ENCODE assay signal across 10 mouse cellular contexts in the genomic region with DNA sequence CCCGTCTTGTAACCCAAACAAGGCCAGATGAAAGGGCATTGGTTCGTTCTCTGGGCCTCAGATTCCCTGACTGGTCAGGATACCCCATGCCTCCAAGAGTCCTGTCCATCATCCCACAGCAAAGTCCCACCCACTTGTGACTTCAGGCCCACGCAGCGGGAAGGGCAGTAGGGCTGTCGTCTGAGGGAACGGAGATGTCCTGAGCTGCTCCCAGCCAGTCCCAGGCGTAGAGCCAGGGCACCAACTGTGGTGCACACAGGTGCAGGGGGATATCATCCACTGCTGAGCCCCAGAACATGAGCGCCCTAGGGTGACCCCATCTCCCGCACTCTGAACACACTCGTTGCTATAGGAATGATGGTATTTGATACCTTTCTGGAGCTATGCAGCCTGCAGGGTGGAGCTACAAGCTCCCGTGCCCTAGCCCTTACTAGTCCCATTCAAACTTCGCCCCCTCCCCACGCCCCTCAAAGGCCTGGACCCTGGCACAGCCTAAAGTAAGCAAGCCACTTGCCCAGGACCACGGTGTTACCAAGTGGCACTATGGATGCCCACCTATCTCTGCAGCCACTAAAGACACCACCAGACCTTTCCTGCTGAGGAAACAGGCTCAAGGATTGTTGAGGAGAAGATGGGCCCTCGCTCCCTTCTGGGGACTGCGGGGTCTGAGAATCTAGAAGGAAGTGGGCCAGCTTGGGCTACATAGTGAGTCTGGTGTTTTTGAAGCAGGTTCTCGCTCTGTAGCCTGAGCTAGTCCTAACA. TPM values are rescaled to one million over a fixed set of nuclear protein-coding genes. Genes with fewer than 3 reads are reported as not detected.
DNase-seq lines count a peak whose midpoint lies in the region; ATAC-seq and TF ChIP-seq lines count a peak whose summit lies in the region.
"Had no signal": no experiment of that assay in that cellular context is flagged by ENCODE, and none has a peak within 500 bp of the region (broad histone marks: within the 10 kb centered on the region; RNA-seq: fewer than 3 reads in every experiment).

No protein-coding gene starts in this region.

- H3K9me3 ChIP-seq in embryonic facial prominence, embryonic 10.5 days = no peaks in the 10 kb centered on the region
- H3K9me3 ChIP-seq in limb, embryonic 13.5 days = no peaks in the 10 kb centered on the region
- H3K9me3 ChIP-seq: megakaryocyte, embryonic 14.5 days had no signal

- TF ChIP-seq CTCF in layer of hippocampus, adult 2 months (conservative IDR thresholded peaks at IDR 0.05) = no peak

- no peak for ATAC-seq in limb, embryonic 13.5 days (ENCODE audit: low FRiP score, low read depth)

- DNase-seq in layer of hippocampus, adult 2 months (ENCODE audit: low spot score in 2 of 2) = no peak
- DNase-seq in layer of hippocampus, adult 9-11 months = no peak
- peak; percentile 15 for DNase-seq in embryonic facial prominence, embryonic 10.5 days (ENCODE audit: low spot score)
- peak; percentile 71 to 87 for DNase-seq in gastrocnemius, adult 8-10 months (ENCODE audit: low spot score in 2 of 2)
- DNase-seq in right cerebral cortex, adult 18-20 months = no peak
- DNase-seq in left cerebral cortex, adult 18-20 months (ENCODE audit: low spot score in 2 of 2) = no peak
- DNase-seq in spleen, postnatal 10 days (ENCODE audit: low spot score in 2 of 2) = no peak
- DNase-seq: thymus, postnatal 4 days had no signal

- H3K36me3 ChIP-seq in embryonic facial prominence, embryonic 10.5 days (replicated peaks) = peaks cover 11% of the 10 kb centered on the region; the same call in 1 of the 2 replicates
- peaks cover 44% of the 10 kb centered on the region for H3K36me3 ChIP-seq in limb, embryonic 13.5 days

- 60% methylated on average over 17 of the region's 17 CpGs for WGBS in embryonic facial prominence, embryonic 10.5 days
- WGBS in limb, embryonic 13.5 days = 63% methylated on average over 17 of the region's 17 CpGs

- no peak overlapping the region for H3K4me3 ChIP-seq in layer of hippocampus, adult 2 months
- H3K4me3 ChIP-seq in embryonic facial prominence, embryonic 10.5 days = 0 out of 2 replicates have a peak overlapping the region, but pooled peaks have one; percentile 60
- H3K4me3 ChIP-seq in limb, embryonic 13.5 days = no peak overlapping the region
- H3K4me3 ChIP-seq: megakaryocyte, embryonic 14.5 days had no signal

- H3K4me2 ChIP-seq in limb, embryonic 13.5 days (replicated peaks) = no peak overlapping the region

- peaks cover 90% of the 10 kb centered on the region for H3K4me1 ChIP-seq in embryonic facial prominence, embryonic 10.5 days
- peaks cover 86% of the 10 kb centered on the region for H3K4me1 ChIP-seq in limb, embryonic 13.5 days

- H3K9ac ChIP-seq in limb, embryonic 13.5 days = no peak overlapping the region

- H3K27ac ChIP-seq in layer of hippocampus, adult 2 months = peak overlapping the region; percentile 96
- H3K27ac ChIP-seq in embryonic facial prominence, embryonic 10.5 days (replicated peaks) = peak overlapping the region; percentile 90
- peak overlapping the region; percentile 91 for H3K27ac ChIP-seq in limb, embryonic 13.5 days

- peaks cover 36% of the 10 kb centered on the region for H3K27me3 ChIP-seq in embryonic facial prominence, embryonic 10.5 days (replicated peaks; ENCODE audit: low read depth, poor library complexity, severe bottlenecking)
- no peaks in the 10 kb centered on the region for H3K27me3 ChIP-seq in limb, embryonic 13.5 days
- H3K27me3 ChIP-seq: megakaryocyte, embryonic 14.5 days had no signal

RNA-seq across cellular contexts. Expression of gene Smim24, which starts 22.9 kb away (rescaled TPM):
- total RNA-seq in layer of hippocampus, adult 2 months (2021) = 1 to 10 TPM; 1.9 to 2.1 TPM
- 2.0 and 2.8 TPM in 2 replicates for polyA plus RNA-seq in embryonic facial prominence, embryonic 10.5 days (2016; fragmentation: Nextera tagmentation; extraction: Ambion mirVana)
- not detected for total RNA-seq in gastrocnemius, adult 8-10 months (2022)
- polyA plus RNA-seq in limb, embryonic 13.5 days (2015; fragmentation: Nextera tagmentation; extraction: Ambion mirVana) = 4.2 and 4.7 TPM in 2 replicates
- total RNA-seq in left cerebral cortex, adult 18-20 months (2021) = 1 to 10 TPM; 1.1 to 1.2 TPM

RNA-seq across cellular contexts. Expression of gene Gm48552, which starts 26.9 kb away (rescaled TPM):
- total RNA-seq in layer of hippocampus, adult 2 months (2021) = 1 to 10 TPM; 5.5 to 8.1 TPM
- 1.8 and 3.1 TPM in 2 replicates for polyA plus RNA-seq in embryonic facial prominence, embryonic 10.5 days (2016; fragmentation: Nextera tagmentation; extraction: Ambion mirVana)
- total RNA-seq in gastrocnemius, adult 8-10 months (2022) = 1 to 10 TPM in 2 of 4 experiments, under 1 TPM in 1, not detected in 1; 0.43 to 1.1 (median 1.1) TPM
- 1.7 and 1.9 TPM in 2 replicates for polyA plus RNA-seq in limb, embryonic 13.5 days (2015; fragmentation: Nextera tagmentation; extraction: Ambion mirVana)
- total RNA-seq in left cerebral cortex, adult 18-20 months (2021) = 1 to 10 TPM; 2.7 to 2.8 TPM

RNA-seq across cellular contexts. Expression of gene Gm48551, which starts 31.5 kb away (rescaled TPM):
- 1 to 10 TPM; 4.4 to 6.1 TPM for total RNA-seq in layer of hippocampus, adult 2 months (2021)
- polyA plus RNA-seq in embryonic facial prominence, embryonic 10.5 days (2016; fragmentation: Nextera tagmentation; extraction: Ambion mirVana) = 2.7 TPM in 2 replicates
- 1 to 10 TPM in 2 of 4 experiments, under 1 TPM in 2; 0.59 to 1.8 (median 1.1) TPM for total RNA-seq in gastrocnemius, adult 8-10 months (2022)
- polyA plus RNA-seq in limb, embryonic 13.5 days (2015; fragmentation: Nextera tagmentation; extraction: Ambion mirVana) = 3.3 and 4.0 TPM in 2 replicates
- 1 to 10 TPM; 3.1 to 3.8 TPM for total RNA-seq in left cerebral cortex, adult 18-20 months (2021)

RNA-seq across cellular contexts. Expression of gene Dohh, which starts 31.5 kb away (rescaled TPM):
- total RNA-seq in layer of hippocampus, adult 2 months (2021) = 10 to 100 TPM; 75.9 to 79.7 TPM
- 105 and 109 TPM in 2 replicates for polyA plus RNA-seq in embryonic facial prominence, embryonic 10.5 days (2016; fragmentation: Nextera tagmentation; extraction: Ambion mirVana)
- total RNA-seq in gastrocnemius, adult 8-10 months (2022) = 10 to 100 TPM; 46.5 to 50.1 (median 47.4) TPM
- 72.7 and 79.4 TPM in 2 replicates for polyA plus RNA-seq in limb, embryonic 13.5 days (2015; fragmentation: Nextera tagmentation; extraction: Ambion mirVana)
- 10 to 100 TPM; 87.4 to 97.6 TPM for total RNA-seq in left cerebral cortex, adult 18-20 months (2021)

RNA-seq across cellular contexts. Expression of gene Fzr1, which starts 37.4 kb away (rescaled TPM):
- total RNA-seq in layer of hippocampus, adult 2 months (2021) = 10 to 100 TPM; 70.1 to 72.0 TPM
- 134 and 142 TPM in 2 replicates for polyA plus RNA-seq in embryonic facial prominence, embryonic 10.5 days (2016; fragmentation: Nextera tagmentation; extraction: Ambion mirVana)
- 10 to 100 TPM; 14.8 to 18.5 (median 16.6) TPM for total RNA-seq in gastrocnemius, adult 8-10 months (2022)
- 111 and 112 TPM in 2 replicates for polyA plus RNA-seq in limb, embryonic 13.5 days (2015; fragmentation: Nextera tagmentation; extraction: Ambion mirVana)
- 10 to 100 TPM; 71.1 to 72.1 TPM for total RNA-seq in left cerebral cortex, adult 18-20 months (2021)

Comparison
In these comparisons a context has a peak if more than half of its experiments do, and no peak if none do; other contexts are left out.
1. DNase-seq: peak in embryonic facial prominence, embryonic 10.5 days (single experiment) and gastrocnemius, adult 8-10 months (2 of 2); none in layer of hippocampus, adult 2 months (0 of 2), layer of hippocampus, adult 9-11 months (single experiment), right cerebral cortex, adult 18-20 months (single experiment), left cerebral cortex, adult 18-20 months (0 of 2) and spleen, postnatal 10 days (0 of 2).
2. Peak in every context shown above with its lines, with median percentiles within 50 percentile points of each other: H3K27ac ChIP-seq.